ENCODE assay signal across 19 mouse cellular contexts in the genomic region with DNA sequence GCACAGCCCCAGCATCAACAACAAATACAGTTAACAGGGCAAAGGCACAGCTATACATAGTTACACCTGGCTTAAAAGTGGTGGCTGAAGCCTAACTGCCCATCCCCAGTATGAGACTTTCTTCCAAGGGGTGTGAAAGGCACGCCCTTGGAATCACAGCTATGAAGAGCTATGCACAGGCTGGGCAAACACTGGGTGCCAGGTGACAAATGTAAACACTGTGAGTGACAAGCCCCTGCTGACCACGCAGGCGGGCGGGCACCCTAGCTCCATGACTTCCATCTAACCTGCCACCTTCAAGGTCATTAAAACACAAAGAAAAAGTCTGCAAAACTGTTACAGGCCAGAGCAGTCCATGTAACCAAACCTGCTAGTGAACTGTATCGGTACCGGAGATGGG. TPM values are rescaled to one million over a fixed set of nuclear protein-coding genes. Genes with fewer than 3 reads are reported as not detected.
DNase-seq lines count a peak whose midpoint lies in the region; ATAC-seq and TF ChIP-seq lines count a peak whose summit lies in the region.
"Had no signal": no experiment of that assay in that cellular context is flagged by ENCODE, and none has a peak within 500 bp of the region (broad histone marks: within the 10 kb centered on the region; RNA-seq: fewer than 3 reads in every experiment).

No protein-coding gene starts in this region.

- H3K36me3 ChIP-seq in heart, embryonic 13.5 days: no peaks in the 10 kb centered on the region
- no peaks in the 10 kb centered on the region for H3K36me3 ChIP-seq in heart, embryonic 15.5 days
- no peaks in the 10 kb centered on the region for H3K36me3 ChIP-seq in stomach, embryonic 14.5 days (ENCODE audit: control insufficient read depth, insufficient read depth, low read length)
- H3K36me3 ChIP-seq: embryonic facial prominence, embryonic 12.5 days; liver, embryonic 12.5 days; neural tube, embryonic 13.5 days had no signal

- DNase-seq in heart, postnatal 36 days: no peak
- DNase-seq in lung, adult 2 months: peak; percentile 56
- DNase-seq in cerebellum, postnatal 10 days: no peak
- no peak for DNase-seq in left cerebral cortex, adult 9 months (ENCODE audit: low spot score in 2 of 2)
- DNase-seq in thymus, postnatal 36 days: no peak
- DNase-seq: adrenal gland, postnatal 36 days; cerebellum, postnatal 25 days; gastrocnemius, postnatal 25 days; retina, postnatal 1 day; thymus, adult 18-20 months had no signal

- TF ChIP-seq POLR2A in lung, adult 2 months (IDR thresholded peaks at IDR 0.05; ENCODE audit: borderline replicate concordance, extremely low read depth, low read depth, low read length): no peak

- peaks cover 85% of the 10 kb centered on the region for H3K4me1 ChIP-seq in heart, embryonic 13.5 days
- H3K4me1 ChIP-seq in heart, embryonic 15.5 days (replicated peaks): peaks cover 69% of the 10 kb centered on the region
- H3K4me1 ChIP-seq in lung, adult 2 months (ENCODE audit: control insufficient read depth, insufficient read depth, low read length): peaks cover 52% of the 10 kb centered on the region
- H3K4me1 ChIP-seq in stomach, embryonic 14.5 days (ENCODE audit: control insufficient read depth, insufficient read depth, low read length): peaks cover 49% of the 10 kb centered on the region

- TF ChIP-seq CTCF in lung, adult 2 months (IDR thresholded peaks at IDR 0.05; ENCODE audit: insufficient read depth, low read length): no peak

- intact Hi-C loops in heart, postnatal 36 days (cut with DNase I): no loop called here

- no peak overlapping the region for H3K4me3 ChIP-seq in heart, embryonic 13.5 days
- H3K4me3 ChIP-seq in heart, embryonic 15.5 days: no peak overlapping the region
- no peak overlapping the region for H3K4me3 ChIP-seq in lung, adult 2 months (replicated peaks; ENCODE audit: extremely low read depth, low read depth, low read length)
- H3K4me3 ChIP-seq in stomach, embryonic 14.5 days (ENCODE audit: low read depth, low read length): no peak overlapping the region
- H3K4me3 ChIP-seq: embryonic facial prominence, embryonic 12.5 days; forebrain, embryonic 13.5 days; liver, embryonic 12.5 days; megakaryocyte, embryonic 14.5 days; neural tube, embryonic 13.5 days had no signal

- 0 out of 2 replicates have a peak overlapping the region, but pooled peaks have one; percentile 3 for H3K4me2 ChIP-seq in heart, embryonic 13.5 days
- H3K4me2 ChIP-seq in heart, embryonic 15.5 days: no peak overlapping the region
- no peak overlapping the region for H3K4me2 ChIP-seq in stomach, embryonic 14.5 days (replicated peaks; ENCODE audit: low read depth, low read length)
- H3K4me2 ChIP-seq: embryonic facial prominence, embryonic 12.5 days; forebrain, embryonic 13.5 days; hindbrain, embryonic 14.5 days; liver, embryonic 12.5 days; neural tube, embryonic 13.5 days had no signal

- H3K27me3 ChIP-seq in heart, embryonic 13.5 days (replicated peaks): no peaks in the 10 kb centered on the region
- H3K27me3 ChIP-seq in heart, embryonic 15.5 days: no peaks in the 10 kb centered on the region
- H3K27me3 ChIP-seq in stomach, embryonic 14.5 days (ENCODE audit: control insufficient read depth, insufficient read depth, low read length): no peaks in the 10 kb centered on the region
- H3K27me3 ChIP-seq: embryonic facial prominence, embryonic 12.5 days; forebrain, embryonic 13.5 days; liver, embryonic 12.5 days; neural tube, embryonic 13.5 days had no signal

- WGBS in heart, embryonic 13.5 days: 60% methylated on average over 6 of the region's 6 CpGs
- 49% methylated on average over 6 of the region's 6 CpGs for WGBS in heart, embryonic 15.5 days
- 37% methylated on average over 6 of the region's 6 CpGs for WGBS in lung, adult 2 months
- WGBS in stomach, embryonic 14.5 days: 57% methylated on average over 6 of the region's 6 CpGs

- no peak for ATAC-seq in heart, embryonic 13.5 days (ENCODE audit: extremely low read depth, insufficient number of reproducible peaks, low FRiP score, low TSS enrichment)
- no peak for ATAC-seq in heart, embryonic 15.5 days (replicated peaks; ENCODE audit: insufficient number of reproducible peaks, insufficient read depth, low FRiP score, low read depth)
- peak; percentile 86 for ATAC-seq in stomach, embryonic 14.5 days (ENCODE audit: insufficient number of reproducible peaks, insufficient read depth, low FRiP score, low read depth)
- ATAC-seq: forebrain, embryonic 13.5 days; liver, embryonic 12.5 days had no signal

- no peak overlapping the region for H3K9ac ChIP-seq in heart, embryonic 13.5 days
- no peak overlapping the region for H3K9ac ChIP-seq in heart, embryonic 15.5 days
- H3K9ac ChIP-seq in stomach, embryonic 14.5 days (replicated peaks; ENCODE audit: low read depth, low read length): no peak overlapping the region
- H3K9ac ChIP-seq: embryonic facial prominence, embryonic 12.5 days; forebrain, embryonic 13.5 days; hindbrain, embryonic 14.5 days; liver, embryonic 12.5 days; neural tube, embryonic 13.5 days had no signal

- no peaks in the 10 kb centered on the region for H3K9me3 ChIP-seq in heart, embryonic 13.5 days
- H3K9me3 ChIP-seq in heart, embryonic 15.5 days (replicated peaks): no peaks in the 10 kb centered on the region
- no peaks in the 10 kb centered on the region for H3K9me3 ChIP-seq in stomach, embryonic 14.5 days (ENCODE audit: control insufficient read depth, low read depth, low read length)
- H3K9me3 ChIP-seq: embryonic facial prominence, embryonic 12.5 days; forebrain, embryonic 13.5 days; liver, embryonic 12.5 days; megakaryocyte, embryonic 14.5 days; neural tube, embryonic 13.5 days had no signal

- H3K27ac ChIP-seq in heart, embryonic 13.5 days (replicated peaks): peak overlapping the region; percentile 40
- H3K27ac ChIP-seq in heart, embryonic 15.5 days: peak overlapping the region; percentile 46
- no peak overlapping the region for H3K27ac ChIP-seq in stomach, embryonic 14.5 days (ENCODE audit: low read length)
- H3K27ac ChIP-seq: embryonic facial prominence, embryonic 12.5 days; forebrain, embryonic 13.5 days; hindbrain, embryonic 14.5 days; liver, embryonic 12.5 days; neural tube, embryonic 13.5 days had no signal

RNA-seq across cellular contexts. Expression of gene Map4k3, which starts 19.5 kb away (rescaled TPM):
- polyA plus RNA-seq in heart, embryonic 13.5 days (2015; fragmentation: Nextera tagmentation; extraction: Ambion mirVana): 15.1 and 17.0 TPM in 2 replicates
- 10 to 100 TPM; 23.6 to 25.2 TPM for total RNA-seq in heart, postnatal 36 days (2021)
- 17.9 and 19.1 TPM in 2 replicates for polyA plus RNA-seq in heart, embryonic 15.5 days (2015; fragmentation: Nextera tagmentation; extraction: Ambion mirVana)
- polyA plus RNA-seq in lung, adult 2 months (2012; rRNA removed): 38.0 and 49.1 TPM in 2 replicates
- polyA plus RNA-seq in stomach, embryonic 14.5 days (2014; fragmentation: Nextera tagmentation; extraction: Ambion mirVana): 39.5 and 42.5 TPM in 2 replicates
